Mouse (Mus musculus): ENCODE data around the gene Icmt.

- TF ChIP-seq ZMIZ1 (IDR thresholded peaks at IDR 0.05; ENCODE audit: low read depth, low read length) (no peak), EP300 (IDR thresholded peaks at IDR 0.05; ENCODE audit: low read depth in 1 of 2, low read length in 2 of 2) (no peak), CTCF (IDR thresholded peaks at IDR 0.05 in 2 of 3, conservative IDR thresholded peaks at IDR 0.05 in 1 of 3; ENCODE audit: control insufficient read depth in 1 of 3, insufficient read depth in 1 of 3, low read depth in 2 of 3, low read length in 3 of 3, poor library complexity in 1 of 3, severe bottlenecking in 1 of 3) (no peak), GATA1 (IDR thresholded peaks at IDR 0.05; ENCODE audit: low read depth, low read length) (no peak), POLR2A (IDR thresholded peaks at IDR 0.05; ENCODE audit: control insufficient read depth in 1 of 2, insufficient read depth in 1 of 2, low read depth in 1 of 2, low read length in 2 of 2, poor library complexity in 1 of 2) (no peak), ZNF384 (IDR thresholded peaks at IDR 0.05; ENCODE audit: low read depth, low read length) (no peak), TCF12 (IDR thresholded peaks at IDR 0.05; ENCODE audit: low read depth, low read length) (no peak), ELF1 (IDR thresholded peaks at IDR 0.05; ENCODE audit: low read depth, low read length) (no peak), HCFC1 (IDR thresholded peaks at IDR 0.05; ENCODE audit: low read depth, low read length) (no peak), TBP (IDR thresholded peaks at IDR 0.05; ENCODE audit: low read depth, low read length) (no peak), ZC3H11A (IDR thresholded peaks at IDR 0.05; ENCODE audit: low read depth, low read length) (no peak)
Observed at GRCm38 (mm10) chr4:152273621-152274236, 23.3 kb upstream of the Icmt start, which contains the start of gene Gpr153.

Measured in MEL (cell line).